Mouse (Mus musculus) E14TG2a.4 (cell line): ENCODE results near the gene Tet3.

Experiments
- CTCF ChIP-seq: conservative IDR thresholded peaks from 2 replicates; pipeline ENCODE4 v1.5.1; 2014; ENCODE audit warnings: low read length
- POU5F1 ChIP-seq: IDR thresholded peaks from 2 replicates; pipeline ENCODE4 v1.6.1; 2014; ENCODE audit warnings: low read length, borderline replicate concordance

DNA sequence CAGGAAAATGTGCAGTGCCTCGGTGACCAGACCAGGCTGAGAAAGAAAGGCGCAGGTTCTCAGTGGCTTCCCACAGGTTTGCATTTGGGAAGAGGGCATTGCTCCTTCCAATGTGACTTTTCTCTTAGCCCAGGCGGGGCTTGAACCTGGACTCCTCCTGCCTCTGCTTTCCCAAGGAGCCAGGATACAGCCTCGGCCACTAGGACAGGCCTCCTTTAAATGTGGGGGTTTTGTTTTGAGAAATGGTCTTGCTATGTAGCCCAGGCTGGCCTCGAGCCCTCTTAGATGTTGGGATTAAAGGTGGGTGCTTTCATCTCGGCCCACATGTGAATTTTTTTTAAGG is 132.5 kb downstream of the Tet3 start:
- TF ChIP-seq CTCF, result no peak
- no peak for TF ChIP-seq POU5F1
